Mouse (Mus musculus) limb, embryonic 14.5 days (tissue): ENCODE results near the gene Cxcr6. TPM values are rescaled to one million over a fixed set of nuclear protein-coding genes. Genes with fewer than 3 reads are reported as not detected.

ENCODE experiments used
- ATAC-seq: fragments of 200-750 bp; cut with Nextera tagmentation; 2 replicates; pipeline ENCODE4 v1.8.0; 2017; ENCODE audit warnings: low read depth, moderate number of reproducible peaks, moderate TSS enrichment; ENCODE audit not compliant: low FRiP score
- DNase-seq: peaks from one replicate; pipeline ENCODE4 v3.0.0-alpha.2; 2015; ENCODE audit warnings: low spot score
- H3K27ac ChIP-seq: fragments of 300-500 bp; sonication (generic); replicated peaks from 2 replicates; pipeline ENCODE4 v1.5.1; 2014; ENCODE audit warnings: low read depth, mild to moderate bottlenecking, low read length, moderate library complexity, mixed read lengths
- H3K27me3 ChIP-seq: fragments of 300-500 bp; sonication (generic); 2 replicates; pipeline ENCODE4 v1.6.1; 2014; ENCODE audit warnings: low read length, mixed read lengths; ENCODE audit not compliant: control insufficient read depth, insufficient read depth
- H3K36me3 ChIP-seq: fragments of 300-500 bp; sonication (generic); 2 replicates; pipeline ENCODE4 v1.6.1; 2014; ENCODE audit warnings: mild to moderate bottlenecking, low read length, moderate library complexity, mixed read lengths; ENCODE audit not compliant: control insufficient read depth, insufficient read depth
- H3K4me1 ChIP-seq: fragments of 300-500 bp; sonication (generic); 2 replicates; pipeline ENCODE4 v1.6.1; 2014; ENCODE audit warnings: antibody characterized with exemption, low read length, mixed read lengths; ENCODE audit not compliant: control insufficient read depth, insufficient read depth
- H3K4me2 ChIP-seq: fragments of 300-500 bp; sonication (generic); replicated peaks from 2 replicates; pipeline ENCODE4 v1.6.1; 2014; ENCODE audit warnings: low read depth, mild to moderate bottlenecking, low read length, moderate library complexity; ENCODE audit not compliant: severe bottlenecking
- H3K4me3 ChIP-seq: fragments of 300-500 bp; sonication (generic); replicated peaks from 2 replicates; pipeline ENCODE4 v1.5.1; 2014; ENCODE audit warnings: low read length
- H3K9ac ChIP-seq: fragments of 300-500 bp; sonication (generic); 2 replicates; pipeline ENCODE4 v1.6.1; 2014; ENCODE audit warnings: mild to moderate bottlenecking, low read depth, low read length, moderate library complexity; ENCODE audit not compliant: severe bottlenecking
- H3K9me3 ChIP-seq: fragments of 300-500 bp; sonication (generic); 2 replicates; pipeline ENCODE4 v1.6.1; 2016; ENCODE audit warnings: low read length; ENCODE audit not compliant: control insufficient read depth
- POLR2A ChIP-seq: fragments of 200-500 bp; IDR thresholded peaks from 2 replicates; pipeline ENCODE4 v1.8.0; 2012; ENCODE audit warnings: inconsistent platforms, mild to moderate bottlenecking, moderate library complexity, borderline replicate concordance; ENCODE audit not compliant: insufficient read depth, insufficient read length; ENCODE audit errors: extremely low read depth
- WGBS: fragments of 180-500 bp; shearing (Covaris S2); extraction: QIAGEN DNeasy Blood & Tissue Kit; methylation state at CpG from one replicate; pipeline ENCODE4 v1.1.7; 2014; 5-methylcytosine and 5-hydroxymethylcytosine counted together
- polyA plus RNA-seq, 2 experiments: library from polyadenylated mRNA; depleted of rRNA in 1 of 2; stranded (reverse) in 1 of 2; unstranded in 1 of 2; fragments of >200 nt; fragmentation: Nextera tagmentation in 1 of 2; extraction: Ambion mirVana in 1 of 2; gene quantifications; 2 replicates each; pipeline versions ENCODE4 v1.2.1 to v1.2.3; 2012 to 2014

Gene Cxcr6
- polyA plus RNA-seq, 2 experiments: 0.09 to 0.44 TPM

GRCm38 (mm10) chr9:123788855-123789529 is 17.3 kb upstream of the Cxcr6 start:
- no peak overlapping the region for H3K4me2 ChIP-seq
- H3K36me3 ChIP-seq: peaks cover 45% of the 10 kb centered on the region
- no peak overlapping the region for H3K4me3 ChIP-seq
- no peaks in the 10 kb centered on the region for H3K4me1 ChIP-seq
- H3K27me3 ChIP-seq: no peaks in the 10 kb centered on the region
- DNase-seq (no peak), ATAC-seq (no peak)
- H3K9ac ChIP-seq: no peak overlapping the region
- 88% methylated on average over 4 of the region's 4 CpGs for WGBS
- no peak overlapping the region for H3K27ac ChIP-seq
- TF ChIP-seq POLR2A: no peak
- peaks cover 2% of the 10 kb centered on the region; the same call in 1 of the 2 replicates for H3K9me3 ChIP-seq

GRCm38 (mm10) chr9:123796174-123796573 is 10.1 kb upstream of the Cxcr6 start:
- no peak for ATAC-seq
- Histone ChIP-seq H3K4me1 (no peaks in the 10 kb centered on the region), H3K27me3 (no peaks in the 10 kb centered on the region), H3K9me3 (no peaks in the 10 kb centered on the region), H3K9ac (no peak overlapping the region), H3K36me3 (peaks cover 60% of the 10 kb centered on the region), H3K4me2 (no peak overlapping the region), H3K27ac (no peak overlapping the region), H3K4me3 (no peak overlapping the region)
- no peak for TF ChIP-seq POLR2A
- peak; percentile 18 for DNase-seq
- 62% methylated on average over 3 of the region's 3 CpGs for WGBS

DNA sequence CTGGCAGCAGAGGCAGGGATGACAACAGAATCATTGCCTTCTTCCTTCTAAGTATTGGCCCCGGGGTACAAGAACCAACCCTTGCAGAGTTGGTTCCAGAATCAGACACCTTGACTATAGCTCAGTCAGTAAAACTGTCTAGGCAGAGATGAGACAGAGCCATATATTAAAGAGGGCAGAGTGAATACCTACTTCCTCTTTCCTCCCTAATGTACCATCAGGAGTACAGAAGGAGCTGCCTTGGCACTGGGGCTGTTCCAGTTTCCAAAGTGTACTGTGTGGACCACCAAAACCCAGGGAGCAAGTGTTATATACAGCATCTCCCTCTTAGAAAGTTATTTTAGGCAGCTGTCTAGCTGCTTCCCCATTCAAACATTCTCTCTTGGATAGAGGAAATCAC is 4.7 kb upstream of the Cxcr6 start:
- no peaks in the 10 kb centered on the region for H3K4me1 ChIP-seq
- 88% methylated on average over 1 of the region's 1 CpGs for WGBS
- peaks cover 24% of the 10 kb centered on the region; the same call in 1 of the 2 replicates for H3K36me3 ChIP-seq
- ATAC-seq (no peak), DNase-seq (no peak)
- H3K4me3 ChIP-seq: no peak overlapping the region
- no peaks in the 10 kb centered on the region for H3K9me3 ChIP-seq
- no peak overlapping the region for H3K9ac ChIP-seq
- H3K27me3 ChIP-seq: no peaks in the 10 kb centered on the region
- no peak overlapping the region for H3K27ac ChIP-seq
- no peak overlapping the region for H3K4me2 ChIP-seq
- no peak for TF ChIP-seq POLR2A

DNA sequence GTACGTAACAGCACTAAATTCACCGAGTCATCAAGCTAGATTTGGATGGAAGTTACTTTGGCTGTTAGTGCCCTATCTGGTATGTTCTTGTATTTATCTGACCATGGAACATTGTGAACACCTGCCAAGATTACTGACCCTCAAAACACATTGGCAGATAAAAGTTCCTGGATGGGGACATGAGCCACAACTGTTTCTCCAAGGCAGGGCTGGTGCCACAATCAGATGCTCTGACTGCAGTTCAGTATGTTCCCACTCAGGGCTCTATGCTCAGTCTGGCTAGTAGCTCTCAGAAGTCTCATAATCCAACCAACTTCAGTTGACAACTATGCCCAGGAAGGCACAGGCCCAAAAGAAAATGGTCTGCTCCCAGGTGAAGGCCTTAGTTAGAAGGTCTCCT is 3.9 kb upstream of the Cxcr6 start:
- no peak for ATAC-seq
- 100% methylated on average over 2 of the region's 2 CpGs for WGBS

DNA sequence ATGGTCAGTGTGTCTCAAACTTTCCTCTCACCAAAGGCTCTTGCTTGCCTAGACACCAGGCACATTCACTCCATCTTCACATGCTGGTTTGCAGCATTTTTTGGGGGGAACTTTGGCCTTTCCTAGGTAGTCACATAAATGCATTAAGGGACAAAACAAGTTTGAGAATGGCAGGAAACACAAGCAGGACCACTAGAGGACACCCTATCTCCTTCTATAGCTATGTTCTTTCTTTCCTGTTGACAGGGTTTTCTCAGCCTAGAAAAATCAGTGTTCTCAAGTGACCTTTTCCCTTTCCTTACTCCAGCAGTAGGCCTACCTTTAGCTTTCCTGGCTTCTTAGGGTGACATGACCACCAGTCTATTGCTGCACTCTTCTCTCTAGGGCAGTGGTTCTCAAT is 3.4 kb upstream of the Cxcr6 start:
- ATAC-seq (no peak), DNase-seq (no peak)
- Histone ChIP-seq H3K4me2 (no peak overlapping the region), H3K36me3 (0 out of 2 replicates have a peak, but pooled peaks cover 13% of the 10 kb centered on the region), H3K4me3 (no peak overlapping the region), H3K9me3 (no peaks in the 10 kb centered on the region), H3K4me1 (no peaks in the 10 kb centered on the region), H3K27ac (no peak overlapping the region), H3K27me3 (no peaks in the 10 kb centered on the region), H3K9ac (no peak overlapping the region)
- no peak for TF ChIP-seq POLR2A

More for the DNA sequence above, 3.9 kb upstream of the Cxcr6 start:
- Histone ChIP-seq H3K36me3 (0 out of 2 replicates have a peak, but pooled peaks cover 17% of the 10 kb centered on the region), H3K9me3 (no peaks in the 10 kb centered on the region), H3K27ac (no peak overlapping the region), H3K4me1 (no peaks in the 10 kb centered on the region), H3K9ac (no peak overlapping the region), H3K4me3 (no peak overlapping the region), H3K4me2 (no peak overlapping the region), H3K27me3 (no peaks in the 10 kb centered on the region)
- DNase-seq: no peak
- TF ChIP-seq POLR2A: no peak
